19 mouse cellular contexts compared by ENCODE assay signal in the genomic region with DNA sequence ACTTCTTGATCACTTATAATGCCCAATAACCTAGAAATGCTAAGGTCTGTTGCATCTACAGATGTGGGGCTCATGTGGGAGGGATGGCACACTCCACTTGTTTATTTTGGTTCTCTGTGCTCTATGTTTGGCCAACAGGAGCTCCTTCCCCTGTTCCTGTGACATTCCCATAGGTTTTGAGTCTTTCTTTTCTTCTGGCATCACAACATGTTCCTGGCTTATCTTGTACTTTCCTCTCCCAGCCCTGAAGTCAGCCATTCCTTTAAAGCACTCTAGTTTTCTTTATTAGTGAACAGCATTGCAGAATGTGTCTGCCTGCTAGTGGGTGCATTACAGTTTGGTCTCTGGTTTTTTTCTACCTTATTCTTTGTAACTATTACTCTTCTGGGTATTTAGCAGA.
DNase-seq lines count a peak whose midpoint lies in the region; TF ChIP-seq lines count a peak whose summit lies in the region.
"Had no signal": no experiment of that assay in that cellular context is flagged by ENCODE, and none has a peak within 500 bp of the region (broad histone marks: within the 10 kb centered on the region; RNA-seq: fewer than 3 reads in every experiment).

No protein-coding gene starts in this region.

- intact Hi-C loops in heart, postnatal 10 days (cut with DNase I), result no loop called here
- intact Hi-C loops in heart, postnatal 25 days (cut with DNase I), result loop anchor here (5.0 kb wide), 1 partner anchor 155 kb away; no protein-coding TSS in a partner anchor

- H3K27me3 ChIP-seq in testis, adult 2 months (ENCODE audit: control insufficient read depth, insufficient read depth, low read length), result no peaks in the 10 kb centered on the region
- H3K27me3 ChIP-seq: embryonic facial prominence, embryonic 15.5 days; heart, embryonic 13.5 days; hindbrain, embryonic 13.5 days had no signal

- DNase-seq in heart, adult 18-20 months, result peak; percentile 54 to 71
- DNase-seq in heart, postnatal 10 days, result no peak
- peak; percentile 14 for DNase-seq in heart, postnatal 25 days (ENCODE audit: low spot score)
- no peak for DNase-seq in heart, postnatal 4 days
- DNase-seq in urinary bladder, postnatal 10 days (ENCODE audit: low spot score), result no peak
- DNase-seq in layer of hippocampus, adult 9-11 months, result no peak
- DNase-seq: adrenal gland, postnatal 10 days; cerebellum, adult 11 months; cerebellum, adult 8-10 months; embryo, embryonic 11 days; gastrocnemius, adult 2 months; gastrocnemius, postnatal 25 days had no signal

- no peaks in the 10 kb centered on the region for H3K36me3 ChIP-seq in testis, adult 2 months (ENCODE audit: control insufficient read depth, insufficient read depth, low read length)
- H3K36me3 ChIP-seq: embryonic facial prominence, embryonic 15.5 days; forebrain, embryonic 10.5 days; heart, embryonic 13.5 days; hindbrain, embryonic 13.5 days had no signal

- no peak for TF ChIP-seq CTCF in testis, adult 2 months (IDR thresholded peaks at IDR 0.05; ENCODE audit: control insufficient read depth, insufficient read depth, insufficient replicate concordance, low read depth, low read length)

- no peak overlapping the region for H3K4me3 ChIP-seq in testis, adult 2 months (ENCODE audit: control insufficient read depth, low read depth, low read length)
- H3K4me3 ChIP-seq: embryonic facial prominence, embryonic 15.5 days; erythroblast, embryonic 14.5 days; forebrain, embryonic 10.5 days; gastrocnemius, adult 2 months; heart, embryonic 13.5 days; hindbrain, embryonic 13.5 days had no signal

- no peaks in the 10 kb centered on the region for H3K4me1 ChIP-seq in testis, adult 2 months (ENCODE audit: control insufficient read depth, insufficient read depth, low read length)
- H3K4me1 ChIP-seq: embryonic facial prominence, embryonic 15.5 days; forebrain, embryonic 10.5 days; hindbrain, embryonic 13.5 days had no signal

- H3K27ac ChIP-seq in testis, adult 2 months (ENCODE audit: control insufficient read depth, insufficient read depth, low read depth, low read length), result peak overlapping the region; percentile 18; the same call in 1 of the 2 replicates
- H3K27ac ChIP-seq: embryonic facial prominence, embryonic 15.5 days; forebrain, embryonic 10.5 days; gastrocnemius, adult 2 months; heart, embryonic 13.5 days; hindbrain, embryonic 13.5 days; hindbrain, postnatal 0 days had no signal

- TF ChIP-seq POLR2A in testis, adult 2 months (IDR thresholded peaks at IDR 0.05; ENCODE audit: control insufficient read depth, low read depth, low read length), result no peak

Comparison
In these comparisons a context has a peak if more than half of its experiments do, and no peak if none do; other contexts are left out.
1. DNase-seq: peak in heart, adult 18-20 months (2 of 2) and heart, postnatal 25 days (single experiment); none in heart, postnatal 10 days (0 of 2), heart, postnatal 4 days (single experiment), urinary bladder, postnatal 10 days (single experiment) and layer of hippocampus, adult 9-11 months (single experiment).